Mouse (Mus musculus): ENCODE data around the gene Ankrd24.
"Not testable (repeated sequence)": the region's sequence is repeated elsewhere in the genome, so short reads cannot be mapped to it uniquely, and the experiment has no call there.

Ankrd24 gene

DNA sequence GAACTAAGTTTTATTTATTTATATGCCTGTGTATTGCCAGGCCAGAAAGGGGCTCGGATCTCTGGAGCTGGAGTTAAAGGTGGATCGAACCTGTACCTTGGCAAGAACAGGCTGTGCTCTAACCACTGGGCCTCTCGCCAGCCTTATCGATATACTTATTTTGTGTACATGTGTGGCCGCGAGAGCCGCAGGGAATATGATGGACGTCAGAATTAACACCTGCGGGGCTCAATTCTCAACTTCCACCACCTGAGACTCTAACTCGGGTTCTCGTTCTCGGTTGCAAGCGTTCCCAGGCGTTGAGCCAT, 22.7 kb upstream of the Ankrd24 start:
- DNase-seq (ENCODE audit: low read depth, low spot score), result no peak

DNA sequence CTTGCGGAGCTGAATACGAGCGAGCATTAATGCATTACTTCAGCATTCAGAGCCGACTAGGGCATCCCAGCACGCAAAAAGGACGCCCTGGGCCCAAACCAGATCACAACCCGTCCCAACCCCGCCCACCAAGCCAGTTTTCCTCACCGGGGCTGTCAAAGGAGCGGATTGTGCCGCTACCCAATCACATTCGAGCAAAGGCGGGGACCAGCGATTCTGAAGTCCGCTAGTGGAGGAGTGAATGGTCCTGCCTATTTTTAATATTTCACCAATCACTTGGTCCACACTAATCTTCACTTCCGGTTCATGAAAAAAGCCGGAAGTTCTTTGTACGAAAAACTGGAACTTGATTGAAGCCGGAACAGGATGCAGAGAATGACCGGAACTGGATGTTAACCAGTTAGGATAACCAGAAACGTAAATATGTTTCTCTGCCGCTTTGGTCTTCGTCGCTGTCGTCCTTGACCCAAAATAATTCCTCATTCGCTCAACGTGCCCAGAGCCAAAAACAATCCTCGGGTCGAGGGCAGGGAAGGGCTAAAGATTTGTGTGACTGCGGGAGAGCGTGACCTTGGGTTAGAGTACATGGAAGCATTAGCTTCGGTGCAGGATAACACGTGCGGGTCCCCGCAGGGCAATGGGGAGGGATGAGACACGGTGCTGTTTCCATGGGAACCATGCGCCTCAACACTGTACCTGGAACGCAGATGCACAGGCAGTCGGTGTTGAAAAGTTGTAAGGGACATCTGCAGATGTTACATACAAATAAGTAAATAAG, 22.2 kb upstream of the Ankrd24 start, which contains the start of gene BC025920:
BC025920 (plus strand) TSS at position 297 of the 778 bp plus-strand sequence.
- DNase-seq (ENCODE audit: low read depth, low spot score), result peak; percentile 95

DNA sequence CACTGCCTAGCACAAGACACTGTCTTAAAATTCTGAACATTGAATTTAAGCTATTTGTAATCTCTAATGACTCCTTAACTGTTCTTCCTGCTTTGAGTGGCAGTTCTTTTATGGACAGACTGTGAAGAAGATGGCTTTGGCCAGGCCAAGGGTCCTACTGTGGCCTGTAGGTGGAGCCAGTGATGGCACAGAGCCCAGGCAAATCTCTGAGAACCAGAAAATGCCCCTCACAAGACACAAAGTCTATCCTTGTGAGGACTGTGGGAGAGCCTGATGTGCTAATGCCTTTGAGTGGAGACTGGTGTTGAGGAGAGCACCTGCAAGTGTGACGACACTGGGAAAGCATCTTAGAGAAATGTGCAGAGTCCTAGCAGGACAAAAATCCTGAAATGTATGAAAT, 20.0 kb upstream of the Ankrd24 start:
- DNase-seq (ENCODE audit: low read depth, low spot score), result no peak

DNA sequence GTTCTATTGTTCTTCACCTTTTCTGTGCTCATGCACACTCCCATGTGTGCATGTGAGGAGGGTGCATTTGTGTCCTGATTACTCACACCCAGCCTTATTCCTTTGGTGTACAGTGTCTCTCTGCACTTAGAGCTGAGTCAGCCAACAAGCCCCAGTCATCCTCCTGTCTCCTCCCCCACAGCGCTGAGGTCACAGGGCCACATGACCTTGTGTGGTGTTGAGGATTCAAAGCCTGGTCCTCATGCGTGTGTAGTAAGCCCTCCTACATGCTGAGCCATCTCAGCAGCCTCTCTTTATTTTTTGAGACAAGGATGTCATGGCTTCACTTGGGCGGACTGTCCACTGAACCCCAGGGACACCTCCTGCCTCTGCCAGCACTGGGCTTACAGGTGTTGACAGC, 15.6 kb upstream of the Ankrd24 start:
- DNase-seq (ENCODE audit: low read depth, low spot score), result no peak

DNA sequence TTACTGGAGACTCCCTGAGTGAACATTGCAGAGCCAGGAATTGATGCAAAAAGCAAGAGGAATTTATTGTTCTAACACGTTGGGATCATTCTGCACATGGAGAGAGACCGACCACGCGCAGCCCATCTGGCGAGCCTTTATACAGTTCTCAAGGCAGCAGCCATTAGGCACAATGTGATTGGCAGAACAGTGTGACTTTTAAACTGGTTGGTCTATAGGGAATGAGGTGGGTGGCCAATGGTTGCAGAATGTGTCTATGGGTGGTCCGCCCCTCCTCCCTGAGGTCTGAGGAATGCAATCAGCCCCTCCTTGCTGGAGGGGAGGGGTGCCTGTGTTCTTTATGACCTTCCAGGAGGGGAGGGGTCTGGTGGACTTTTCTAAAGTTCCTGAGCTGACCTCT, 12.9 kb upstream of the Ankrd24 start:
- DNase-seq (ENCODE audit: low read depth, low spot score), result no peak

DNA sequence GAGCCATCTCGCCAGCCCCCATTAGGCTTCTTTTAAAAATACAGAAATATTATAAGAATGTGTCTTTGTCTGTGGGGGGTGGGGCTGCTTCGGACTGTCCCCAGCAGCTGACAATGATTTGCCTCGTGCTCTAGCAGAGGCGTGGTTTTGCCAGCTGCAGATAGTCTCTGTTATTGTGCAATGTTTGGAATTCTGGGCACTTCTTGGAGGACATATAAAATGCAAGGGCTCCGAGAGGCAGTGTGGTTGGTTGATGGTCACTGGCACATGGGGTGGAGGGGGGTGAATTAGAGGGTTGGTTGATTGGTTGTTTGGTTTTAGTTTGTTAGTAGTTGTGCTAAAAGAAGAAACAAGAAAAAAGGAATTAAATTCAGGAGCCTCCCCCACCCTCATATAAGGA, 8.4 kb upstream of the Ankrd24 start:
- no peak for DNase-seq (ENCODE audit: low read depth, low spot score)

DNA sequence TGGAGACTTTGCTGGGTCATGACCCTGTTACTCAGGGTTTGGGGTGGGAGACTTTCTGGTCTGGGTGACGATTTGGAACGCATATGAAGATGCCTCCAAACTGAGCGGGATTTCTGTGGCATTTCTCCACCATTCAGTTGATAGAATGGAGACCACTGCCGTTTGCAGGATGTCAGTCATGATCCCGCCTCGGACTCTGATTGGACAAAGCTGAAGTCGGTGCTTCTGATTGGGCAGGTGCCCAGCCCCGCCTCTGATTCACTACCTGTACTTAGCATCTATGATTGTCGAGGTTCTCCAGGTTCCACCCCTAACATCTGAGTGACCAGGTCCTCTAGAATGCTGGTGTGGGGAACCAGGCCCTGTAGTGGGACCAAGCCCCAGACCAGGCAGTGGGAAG, 7.6 kb upstream of the Ankrd24 start:
- no peak for DNase-seq (ENCODE audit: low read depth, low spot score)

DNA sequence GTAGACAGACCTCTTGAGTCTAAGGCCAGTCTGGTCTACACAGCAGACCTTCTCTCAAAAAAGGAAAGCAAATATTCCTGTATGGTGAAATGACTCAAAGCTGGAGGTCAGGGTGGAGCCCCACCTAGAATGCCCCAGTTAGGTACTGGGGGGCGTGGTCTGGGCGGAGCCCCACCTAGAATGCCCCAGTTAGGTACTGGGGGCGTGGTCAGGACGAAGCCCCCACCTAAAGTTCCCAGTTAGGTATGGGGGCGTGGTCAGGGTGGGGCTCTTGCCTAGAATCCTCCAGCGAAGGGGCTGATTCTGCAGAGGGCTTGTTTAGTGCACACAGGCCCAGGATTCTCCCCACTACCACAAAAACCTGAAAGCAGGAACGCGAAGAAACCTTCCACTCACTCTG, 4.9 kb upstream of the Ankrd24 start:
- DNase-seq (ENCODE audit: low read depth, low spot score), result no peak

DNA sequence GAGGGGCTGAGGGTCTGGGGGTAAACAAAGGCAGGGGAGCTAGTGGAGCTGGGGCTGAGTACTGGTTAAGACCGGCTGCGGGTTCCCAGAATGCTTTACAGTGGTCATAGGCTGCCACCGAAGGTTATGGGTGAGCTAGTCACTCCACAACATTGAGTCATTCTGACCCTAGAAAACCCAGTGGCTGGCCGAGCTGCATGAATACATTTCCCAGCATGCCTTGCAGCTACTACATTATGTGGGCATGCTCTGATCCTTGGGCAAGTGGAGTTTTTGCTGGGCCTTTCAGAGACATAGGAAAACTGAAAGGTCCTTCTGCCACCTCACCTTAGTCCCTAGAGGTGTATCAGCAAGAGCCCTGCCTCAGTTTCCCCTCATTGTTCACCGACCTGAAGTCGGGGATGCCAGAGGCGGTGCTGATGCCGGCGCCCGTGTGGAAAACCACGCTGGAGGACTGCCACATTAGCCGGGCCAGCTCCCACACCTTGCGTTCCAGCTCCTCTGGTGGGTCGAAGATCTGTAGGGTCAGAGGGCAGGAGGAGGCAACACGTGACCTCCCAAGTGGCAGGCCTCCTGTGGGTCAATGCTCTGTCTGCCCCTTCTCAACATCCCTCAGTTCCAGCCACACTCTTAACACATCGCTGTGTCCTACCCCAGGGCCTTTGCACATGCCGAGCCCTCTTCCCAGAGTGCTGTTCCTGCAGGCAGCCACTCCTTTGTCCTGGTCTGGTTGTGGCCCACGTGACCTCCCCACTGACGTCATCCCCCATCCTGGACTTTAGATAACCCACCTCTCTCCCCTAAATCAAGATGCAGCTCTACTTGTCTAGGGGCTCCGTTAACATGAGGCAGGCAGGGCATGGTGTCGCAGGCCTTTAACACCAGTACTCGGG, 2.0 kb upstream of the Ankrd24 start:
- DNase-seq (ENCODE audit: low read depth, low spot score), result no peak

DNA sequence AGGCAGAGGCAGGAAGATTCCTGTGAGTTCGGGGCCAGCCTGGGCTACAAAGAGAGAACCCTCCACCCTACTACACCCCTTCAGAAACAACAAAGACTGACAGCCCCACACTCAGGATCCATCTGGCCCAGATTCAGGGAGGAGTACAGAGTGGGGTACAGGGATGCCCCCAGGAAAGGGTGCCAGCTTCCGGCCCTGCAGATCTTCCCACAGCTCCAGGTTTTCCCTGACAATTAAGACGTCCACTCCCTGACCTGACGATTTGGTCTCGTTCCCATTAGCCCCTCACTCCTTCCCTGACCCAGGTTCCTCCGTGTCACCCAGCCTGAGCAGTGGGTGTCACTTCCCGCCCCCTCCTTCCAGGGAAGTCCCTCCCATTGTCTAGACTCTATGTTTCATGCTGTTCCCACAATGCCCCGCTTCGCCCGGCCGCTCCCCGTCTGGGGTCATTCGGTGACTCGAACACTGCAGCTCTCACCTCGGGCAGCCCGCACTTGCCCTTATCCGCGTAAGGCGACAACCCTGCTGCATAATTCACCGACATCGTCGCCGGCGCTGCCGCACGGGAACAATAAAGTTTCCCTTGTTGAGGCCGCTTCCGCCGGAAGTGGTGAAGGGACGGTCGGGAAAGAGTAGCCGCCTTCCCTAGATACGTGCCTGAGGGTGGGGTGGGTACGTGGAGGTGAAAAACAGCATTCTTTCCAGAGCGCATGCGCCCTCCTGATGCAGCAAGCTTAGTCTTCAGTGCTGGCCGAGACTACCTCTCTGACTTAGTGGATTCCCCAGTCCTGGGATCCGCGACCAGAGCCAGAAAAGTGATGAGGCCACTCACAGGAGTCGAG, 1.1 kb upstream of the Ankrd24 start, which contains the start of gene Sirt6:
Sirt6 (minus strand) TSS at position 804 of the 842 bp plus-strand sequence.
- peak; percentile 88 for DNase-seq (ENCODE audit: low read depth, low spot score)

DNA sequence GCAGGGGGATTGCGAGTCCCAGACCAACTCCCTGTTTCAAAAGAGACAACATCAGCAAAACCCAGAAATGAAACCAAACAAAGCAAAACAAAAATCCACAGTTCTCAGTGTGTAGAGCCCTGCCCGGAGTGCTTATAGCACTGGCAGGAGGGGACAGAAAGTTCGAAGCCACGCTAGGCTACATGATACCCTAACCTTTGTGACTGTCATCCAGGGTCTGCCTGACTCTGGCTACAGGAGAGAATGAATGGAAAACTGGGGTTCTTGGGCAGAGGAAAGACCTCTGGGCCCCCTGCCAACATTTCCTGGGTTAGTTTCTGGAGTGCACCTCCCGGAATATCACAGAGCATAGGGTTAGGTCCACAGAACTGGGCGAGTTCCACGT, 512 bp upstream of the Ankrd24 start:
- DNase-seq (ENCODE audit: low read depth, low spot score), result no peak

DNA sequence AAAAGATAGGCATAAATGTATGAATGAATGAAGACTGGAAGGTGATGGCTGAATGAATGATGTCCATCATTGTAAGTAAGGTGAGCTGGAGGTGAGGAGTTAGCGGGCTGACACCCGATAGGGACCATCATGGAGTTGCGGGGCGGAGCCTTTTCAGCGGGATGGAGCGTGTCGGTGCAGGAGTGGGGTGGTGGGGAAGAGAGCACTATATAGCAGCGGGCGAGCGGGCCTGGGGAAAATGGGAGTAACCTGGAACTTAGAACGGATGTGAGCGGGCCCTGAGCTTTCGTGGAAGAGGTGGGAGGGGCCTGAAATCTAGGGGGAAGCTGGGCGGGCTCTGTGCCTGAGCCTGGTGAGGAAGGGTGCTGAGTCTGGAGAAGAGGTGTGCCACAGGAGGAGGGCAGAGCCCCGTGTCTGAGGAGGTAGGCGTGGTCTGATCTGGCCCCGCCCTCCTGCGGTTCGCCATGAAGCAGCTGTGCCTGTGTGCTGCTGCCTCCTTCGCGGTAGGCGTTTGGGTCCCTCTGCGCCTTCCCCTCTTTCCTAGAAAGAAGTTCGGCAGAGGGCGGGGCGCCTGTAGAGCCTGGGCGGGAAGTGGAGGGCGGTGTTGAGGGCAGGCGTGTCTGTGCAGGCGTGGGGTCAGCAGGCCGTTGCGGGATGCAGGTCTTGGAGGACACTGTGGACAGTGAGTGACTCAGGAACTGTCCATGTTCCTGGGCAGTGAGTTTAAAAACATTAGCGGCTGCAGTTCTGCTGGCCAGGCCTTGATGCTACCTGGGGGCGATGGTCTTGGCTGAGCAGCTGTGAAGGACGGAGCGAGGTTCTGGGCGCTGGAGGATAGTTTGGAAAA, 5.1 kb downstream of the Ankrd24 start:
- peak; percentile 84 for DNase-seq (ENCODE audit: low read depth, low spot score)

DNA sequence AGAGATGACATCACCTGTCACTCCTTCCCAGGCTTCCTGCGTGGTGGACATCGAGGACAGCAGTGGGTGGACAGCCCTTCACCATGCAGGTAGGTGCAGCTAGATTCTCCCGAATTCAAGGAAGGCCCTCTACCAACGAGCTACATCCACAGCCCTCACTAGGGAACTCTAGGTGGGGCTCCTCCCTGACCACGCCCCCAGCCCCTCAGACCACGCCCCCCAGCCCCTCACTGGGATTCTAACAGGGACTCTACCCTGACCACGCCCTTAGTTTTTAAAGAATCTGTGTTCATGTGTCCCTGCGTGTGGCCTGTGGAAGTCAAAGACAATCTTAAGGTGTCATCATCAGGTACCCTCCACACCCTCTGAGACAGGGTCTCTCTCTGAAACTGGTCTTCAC, 8.0 kb downstream of the Ankrd24 start:
- no peak for DNase-seq (ENCODE audit: low read depth, low spot score)

DNA sequence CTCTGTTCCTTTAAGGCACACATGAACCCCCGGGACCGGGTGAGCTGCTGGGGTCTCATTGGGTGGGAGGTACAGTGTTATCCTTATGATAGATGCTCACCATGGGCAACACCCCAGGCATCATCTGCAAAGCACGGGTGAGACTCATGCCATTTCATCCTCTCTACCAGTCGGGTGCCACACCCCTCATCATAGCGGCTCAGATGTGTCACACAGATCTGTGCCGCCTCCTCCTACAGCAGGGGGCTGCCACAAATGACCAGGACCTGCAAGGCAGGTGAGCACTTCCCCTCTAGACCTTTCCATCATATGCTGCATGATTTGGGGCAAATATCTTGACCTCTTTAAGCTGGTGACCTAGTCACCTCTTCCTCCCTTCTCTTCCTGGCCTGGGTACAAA, 9.8 kb downstream of the Ankrd24 start:
- DNase-seq (ENCODE audit: low read depth, low spot score), result no peak

DNA sequence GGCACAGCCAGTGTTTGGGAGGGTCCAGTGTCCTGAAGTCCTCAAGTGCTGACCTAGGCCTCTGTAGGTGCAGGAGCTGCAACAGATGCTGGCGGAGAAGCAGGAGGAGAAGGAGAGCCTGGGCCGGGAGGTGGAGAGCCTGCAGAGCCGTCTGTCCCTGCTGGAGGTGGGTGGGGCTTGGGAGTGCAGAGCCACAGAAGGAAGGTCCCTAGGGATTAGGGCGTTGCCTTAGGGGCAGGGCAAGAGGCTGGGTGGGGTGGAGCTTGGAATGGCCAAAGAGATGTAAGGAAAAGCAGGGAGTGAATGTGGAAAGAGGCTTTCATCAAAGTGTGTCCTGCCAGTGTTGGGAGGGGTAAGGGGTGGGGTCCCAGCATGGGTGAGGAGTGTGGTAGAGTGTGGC, 12.5 kb downstream of the Ankrd24 start:
- DNase-seq (ENCODE audit: low read depth, low spot score), result not testable (repeated sequence)

DNA sequence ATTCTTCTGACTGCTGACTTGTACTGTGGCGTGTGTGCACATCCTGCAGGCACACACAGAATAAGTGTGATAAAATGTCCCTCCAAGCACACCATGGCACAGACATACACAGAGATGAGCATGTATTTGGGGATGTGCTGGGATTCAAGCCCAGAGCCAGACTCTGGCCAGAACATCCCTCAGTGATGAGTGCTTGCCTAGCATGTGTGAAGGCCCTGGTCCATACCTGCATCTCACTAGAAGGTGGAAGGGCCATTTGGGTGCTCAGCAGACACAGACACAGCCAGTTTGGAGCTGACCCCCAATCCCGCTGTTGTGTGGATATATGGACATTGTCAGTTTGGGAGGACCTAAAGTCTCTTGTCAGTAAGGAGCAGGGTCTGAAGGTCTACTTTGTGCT, 13.2 kb downstream of the Ankrd24 start:
- DNase-seq (ENCODE audit: low read depth, low spot score), result no peak

DNA sequence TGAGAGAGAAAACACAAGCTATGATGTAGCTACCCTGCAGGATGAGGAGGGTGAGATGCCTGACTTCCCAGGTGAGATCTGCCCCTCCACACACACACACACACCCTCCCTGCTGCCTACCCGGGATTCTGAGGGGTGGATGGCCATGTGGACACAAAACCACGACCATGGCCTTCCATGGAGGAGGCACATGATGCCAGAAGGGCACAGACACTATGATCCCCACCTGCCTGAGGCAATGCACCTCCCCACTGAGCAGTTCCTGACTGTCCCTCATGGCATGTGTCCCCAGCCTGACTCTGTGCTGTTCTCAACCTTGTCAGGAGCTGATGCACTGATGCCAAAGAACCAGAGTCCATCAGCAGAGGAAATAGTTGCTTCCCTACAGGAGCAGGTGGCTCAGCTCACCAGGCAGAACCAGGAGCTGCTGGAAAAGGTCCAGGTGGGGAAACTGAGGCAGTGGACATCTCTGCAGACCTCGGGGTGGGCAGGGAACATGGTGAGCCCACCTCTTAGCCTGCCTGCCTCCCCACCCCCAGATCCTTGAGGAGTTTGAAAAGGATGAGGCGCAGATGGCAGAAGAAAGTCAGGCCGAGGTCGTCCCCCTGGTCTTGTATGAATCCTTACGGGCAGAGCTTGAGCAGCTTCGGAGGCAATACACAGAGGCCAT, 13.8 kb downstream of the Ankrd24 start:
- no peak for DNase-seq (ENCODE audit: low read depth, low spot score)

DNA sequence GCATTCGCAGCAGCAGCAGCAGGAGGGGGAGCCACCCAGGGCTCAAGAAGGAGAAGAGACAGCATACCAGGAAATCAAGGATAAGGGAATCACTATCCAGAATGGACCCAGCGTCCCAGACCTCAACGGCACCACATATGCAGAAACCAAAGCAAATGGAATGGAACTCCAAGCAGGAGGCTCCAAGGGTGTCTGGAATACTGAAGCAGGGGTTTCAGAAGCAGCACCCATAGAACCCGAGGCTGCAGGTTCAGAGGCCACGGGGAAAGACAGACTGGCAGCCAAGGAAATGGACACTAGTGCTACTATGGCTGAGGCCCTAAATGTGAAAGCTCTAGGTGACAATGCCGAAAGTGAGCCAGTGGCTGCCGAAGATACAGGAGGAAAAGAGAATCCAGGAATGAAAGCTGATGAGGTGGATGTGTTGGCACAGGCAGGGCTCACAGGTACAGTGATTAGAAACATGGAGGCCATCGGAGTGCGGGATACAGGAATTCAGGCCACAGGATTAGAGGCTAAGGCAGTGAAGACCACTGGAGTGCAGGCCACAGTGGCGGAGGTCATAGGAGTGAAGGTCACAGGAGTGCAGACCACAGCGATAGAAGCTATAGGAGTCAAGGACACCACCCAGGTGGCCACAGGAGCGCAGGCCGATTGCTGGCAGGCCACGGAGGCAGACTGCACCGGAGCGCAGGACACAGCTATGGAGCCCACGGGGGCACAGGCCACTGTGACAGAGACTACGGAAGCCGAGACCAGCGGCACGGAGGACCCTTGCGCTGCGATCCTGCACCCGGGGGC, 14.5 kb downstream of the Ankrd24 start:
- DNase-seq (ENCODE audit: low read depth, low spot score), result no peak

DNA sequence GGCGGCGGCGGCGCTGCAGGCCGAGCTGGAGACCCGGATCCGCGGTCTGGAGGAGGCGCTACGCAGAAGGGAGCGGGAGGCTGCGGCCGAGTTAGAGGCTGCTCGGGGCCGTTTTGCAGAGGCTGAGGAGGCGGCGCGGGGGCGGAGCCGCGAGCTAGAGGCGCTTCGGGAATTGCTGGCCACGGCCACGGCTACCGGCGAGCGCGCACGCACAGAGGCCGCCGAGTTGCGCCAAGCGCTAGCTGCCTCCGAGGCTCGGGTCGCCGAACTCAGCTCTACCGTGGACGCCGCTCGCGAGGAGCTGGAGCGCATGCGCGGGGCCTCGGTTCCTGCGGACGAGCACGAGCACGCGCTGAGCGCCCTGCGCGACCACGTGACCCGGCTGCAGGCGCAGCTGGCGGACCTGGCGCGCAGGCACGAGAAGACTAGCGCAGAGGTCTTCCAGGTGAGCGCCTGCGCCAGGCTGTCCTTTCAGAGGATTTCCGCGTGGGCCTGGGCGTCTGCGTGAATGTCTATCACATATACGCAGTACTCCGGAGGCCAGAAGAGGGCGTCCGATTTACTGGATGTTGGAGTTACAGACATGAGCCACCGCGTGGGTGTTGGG, 15.2 kb downstream of the Ankrd24 start:
- DNase-seq (ENCODE audit: low read depth, low spot score), result peak; percentile 95
